Mouse (Mus musculus) lung, postnatal 36 days (tissue): Measurements from ENCODE around the gene Atp2b1.
A peak's percentile ranks its signal among the peaks of the same experiment; 100 is the strongest.
"Not testable (repeated sequence)": the region's sequence is repeated elsewhere in the genome, so short reads cannot be mapped to it uniquely, and the experiment has no call there.

Source experiments
- DNase-seq: peaks from one replicate; pipeline ENCODE4 v3.0.0; 2022; ENCODE audit warnings: mixed read lengths

Gene Atp2b1

GRCm38 (mm10) chr10:98966407-98967215 lies 52.4 kb downstream of the Atp2b1 start:
- DNase-seq = no peak

- no peak for DNase-seq
These were observed 53.2 kb downstream of the Atp2b1 start for GRCm38 (mm10) chr10:98967240-98967891.

- DNase-seq = no peak
These were observed 56.7 kb downstream of the Atp2b1 start for GRCm38 (mm10) chr10:98970917-98971316.

GRCm38 (mm10) chr10:98972359-98972758 lies 58.2 kb downstream of the Atp2b1 start:
- DNase-seq = no peak

- no peak for DNase-seq
These were observed 58.9 kb downstream of the Atp2b1 start for GRCm38 (mm10) chr10:98972912-98973605.

GRCm38 (mm10) chr10:98974645-98975044 lies 60.4 kb downstream of the Atp2b1 start:
- DNase-seq = no peak

- DNase-seq = no peak
These were observed 61.4 kb downstream of the Atp2b1 start for GRCm38 (mm10) chr10:98975611-98976010.

GRCm38 (mm10) chr10:98976877-98977494 lies 62.8 kb downstream of the Atp2b1 start:
- DNase-seq = no peak

GRCm38 (mm10) chr10:98978766-98979165 lies 64.6 kb downstream of the Atp2b1 start:
- no peak for DNase-seq

GRCm38 (mm10) chr10:98979296-98979695 lies 65.1 kb downstream of the Atp2b1 start:
- no peak for DNase-seq

- no peak for DNase-seq
These were observed 65.7 kb downstream of the Atp2b1 start for GRCm38 (mm10) chr10:98979951-98980350.

- no peak for DNase-seq
These were observed 77.8 kb downstream of the Atp2b1 start for GRCm38 (mm10) chr10:98991964-98992363.

GRCm38 (mm10) chr10:98993186-98993585 lies 79.0 kb downstream of the Atp2b1 start:
- DNase-seq = no peak

GRCm38 (mm10) chr10:98995016-98995747 lies 81.0 kb downstream of the Atp2b1 start:
- not testable (repeated sequence) for DNase-seq

- DNase-seq = no peak
These were observed 90.7 kb downstream of the Atp2b1 start for GRCm38 (mm10) chr10:99004866-99005265.

- DNase-seq = peak; percentile 48
These were observed 96.9 kb downstream of the Atp2b1 start for GRCm38 (mm10) chr10:99011084-99011483.

GRCm38 (mm10) chr10:99012086-99012485 lies 97.9 kb downstream of the Atp2b1 start:
- DNase-seq = no peak

GRCm38 (mm10) chr10:99014737-99015136 lies 100.5 kb downstream of the Atp2b1 start:
- no peak for DNase-seq

GRCm38 (mm10) chr10:99016996-99017395 lies 102.8 kb downstream of the Atp2b1 start:
- DNase-seq = no peak

- no peak for DNase-seq
These were observed 113.3 kb downstream of the Atp2b1 start for GRCm38 (mm10) chr10:99027462-99027861.

- DNase-seq = no peak
These were observed 115.6 kb downstream of the Atp2b1 start for GRCm38 (mm10) chr10:99029844-99030243.
